ENCODE assay signal across 19 mouse cellular contexts in the genomic region with DNA sequence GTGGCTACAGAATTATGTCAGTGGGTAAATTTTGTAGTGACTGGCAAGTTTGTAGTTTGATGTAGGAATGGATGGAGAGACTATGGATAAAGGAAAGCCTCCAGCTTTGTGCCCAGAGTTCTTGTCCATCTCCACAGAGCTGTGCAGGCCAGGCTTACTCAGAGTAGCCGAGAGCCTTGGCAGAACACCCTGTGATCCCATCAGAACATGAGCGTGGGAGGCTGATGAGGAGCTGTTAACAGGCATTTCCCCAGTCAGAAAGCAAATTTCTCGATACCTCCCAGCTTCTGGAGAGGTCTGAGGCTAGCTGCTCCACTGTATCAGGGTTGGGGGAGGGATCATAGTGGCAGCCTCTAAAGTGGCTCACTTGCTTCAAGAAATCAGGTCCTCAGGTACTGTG.
DNase-seq lines count a peak whose midpoint lies in the region; ATAC-seq lines count a peak whose summit lies in the region.
"Had no signal": no experiment of that assay in that cellular context is flagged by ENCODE, and none has a peak within 500 bp of the region (broad histone marks: within the 10 kb centered on the region; RNA-seq: fewer than 3 reads in every experiment).

No protein-coding gene starts in this region.

- no peak overlapping the region for H3K27ac ChIP-seq in forebrain, embryonic 11.5 days (ENCODE audit: low read depth, low read length)
- H3K27ac ChIP-seq: forebrain, embryonic 12.5 days; hindbrain, embryonic 10.5 days; hindbrain, postnatal 0 days; liver, embryonic 14.5 days; macrophage; stomach, postnatal 0 days had no signal

- no peaks in the 10 kb centered on the region; the same call in 1 of the 2 replicates for H3K9me3 ChIP-seq in forebrain, embryonic 11.5 days (ENCODE audit: control insufficient read depth, low read length)
- H3K9me3 ChIP-seq: hindbrain, embryonic 10.5 days had no signal

- H3K4me1 ChIP-seq in forebrain, embryonic 11.5 days (replicated peaks; ENCODE audit: control insufficient read depth, insufficient read depth, low read length): no peaks in the 10 kb centered on the region
- H3K4me1 ChIP-seq: forebrain, embryonic 12.5 days; hindbrain, embryonic 10.5 days had no signal

- no peak for ATAC-seq in forebrain, embryonic 11.5 days (replicated peaks; ENCODE audit: low FRiP score)
- ATAC-seq: hindbrain, postnatal 0 days; intestine, postnatal 0 days had no signal

- no peak overlapping the region for H3K4me3 ChIP-seq in forebrain, embryonic 11.5 days (ENCODE audit: low read depth, low read length)
- H3K4me3 ChIP-seq: forebrain, embryonic 12.5 days; hindbrain, embryonic 10.5 days had no signal

- 80% methylated on average over 3 of the region's 3 CpGs for WGBS in forebrain, embryonic 11.5 days

- DNase-seq in gastrocnemius, postnatal 14 days: peak; percentile 56
- no peak for DNase-seq in gastrocnemius, postnatal 10 days
- DNase-seq in testis, postnatal 14 days (ENCODE audit: low spot score): peak; percentile 23
- DNase-seq in testis, postnatal 10 days (ENCODE audit: low spot score): no peak
- peak; percentile 66 for DNase-seq in heart, postnatal 25 days (ENCODE audit: low spot score)
- no peak for DNase-seq in retina, postnatal 1 day
- no peak for DNase-seq in forebrain, embryonic 11.5 days (ENCODE audit: low spot score)
- DNase-seq: cerebellum, adult 2 months; cerebellum, postnatal 36 days; right cerebral cortex, postnatal 4 days; thymus, postnatal 14 days had no signal

- H3K4me2 ChIP-seq in forebrain, embryonic 11.5 days (ENCODE audit: low read depth, low read length, severe bottlenecking): no peak overlapping the region
- H3K4me2 ChIP-seq: forebrain, embryonic 12.5 days; midbrain, embryonic 11.5 days had no signal

- no peaks in the 10 kb centered on the region for H3K36me3 ChIP-seq in forebrain, embryonic 11.5 days (ENCODE audit: control insufficient read depth, insufficient read depth, low read length)
- H3K36me3 ChIP-seq: forebrain, embryonic 12.5 days; hindbrain, embryonic 10.5 days had no signal

- no peak overlapping the region for H3K9ac ChIP-seq in forebrain, embryonic 11.5 days (ENCODE audit: low read length)
- H3K9ac ChIP-seq: forebrain, embryonic 12.5 days; liver, embryonic 14.5 days had no signal

- intact Hi-C loops in gastrocnemius, postnatal 14 days (cut with DNase I; ENCODE audit: low total_unique reads): no loop called here
- intact Hi-C loops in heart, postnatal 25 days (cut with DNase I): no loop called here

- no peaks in the 10 kb centered on the region for H3K27me3 ChIP-seq in forebrain, embryonic 11.5 days (ENCODE audit: control insufficient read depth, insufficient read depth, low read length)
- H3K27me3 ChIP-seq: forebrain, embryonic 12.5 days had no signal

Comparison
In these comparisons a context has a peak if more than half of its experiments do, and no peak if none do; other contexts are left out.
1. DNase-seq: peak in gastrocnemius, postnatal 14 days (single experiment), testis, postnatal 14 days (single experiment) and heart, postnatal 25 days (single experiment); none in gastrocnemius, postnatal 10 days (single experiment), testis, postnatal 10 days (single experiment), retina, postnatal 1 day (single experiment) and forebrain, embryonic 11.5 days (single experiment).